Mouse (Mus musculus) left cerebral cortex, adult 18-20 months (tissue): ENCODE data around the gene Trhr2. TPM values are rescaled to one million over a fixed set of nuclear protein-coding genes. Genes with fewer than 3 reads are reported as not detected.
"Not testable (repeated sequence)": the region's sequence is repeated elsewhere in the genome, so short reads cannot be mapped to it uniquely, and the experiment has no call there.

Experiments
- DNase-seq, 2 experiments: peaks; one replicate each; pipeline ENCODE4 v3.0.0; 2021 to 2022; ENCODE audit warnings: low spot score in 2 of 2, mixed read lengths in 1 of 2
- total RNA-seq, 2 experiments: library from RNA; stranded (reverse); gene quantifications; 2 replicates each; pipeline ENCODE4 v1.2.3; 2021

The Trhr2 gene
- total RNA-seq, 2 experiments from 2014 or later = 8.0 to 8.5 TPM

- peak; percentile 77 to 83 for DNase-seq
Observed at GRCm38 (mm10) chr8:122332753-122333506, 27.6 kb downstream of the Trhr2 start.

GRCm38 (mm10) chr8:122331134-122331523 lies 29.4 kb downstream of the Trhr2 start:
- DNase-seq = no peak

DNA sequence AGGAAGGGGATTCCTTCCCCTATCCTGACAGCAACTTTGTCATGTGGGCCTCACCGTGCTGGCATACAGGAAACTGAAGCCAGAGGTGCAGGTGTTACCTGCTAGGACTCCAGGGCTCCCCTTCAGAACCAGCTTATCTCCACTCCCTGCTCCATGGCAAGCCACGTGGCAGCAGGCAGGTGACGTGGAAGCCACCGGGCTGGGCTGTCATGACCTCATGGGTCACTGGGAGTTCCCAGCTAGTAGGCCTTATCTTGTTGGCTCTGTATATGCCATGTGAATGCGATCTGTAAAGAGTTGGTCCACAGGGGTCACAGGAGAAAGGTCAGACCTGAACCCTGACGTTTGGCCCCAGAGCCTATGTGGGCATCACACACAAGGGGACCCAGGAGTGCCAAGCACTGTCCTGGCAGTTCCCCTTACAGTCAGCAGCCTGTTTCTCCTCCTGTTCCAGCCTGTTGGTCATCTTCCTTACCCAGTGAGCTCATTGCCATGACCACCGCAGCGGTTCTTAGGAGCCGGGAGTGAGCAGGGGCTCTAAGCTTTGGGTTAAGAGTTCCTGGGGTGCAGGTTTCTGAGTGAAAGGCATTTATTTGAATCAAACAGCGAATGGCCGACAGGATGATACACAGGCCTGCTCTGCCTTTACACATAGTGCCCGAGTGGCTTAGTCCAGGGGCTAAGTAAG lies 30.0 kb downstream of the Trhr2 start:
- DNase-seq = no peak

GRCm38 (mm10) chr8:122329553-122330239 lies 30.9 kb downstream of the Trhr2 start:
- no peak for DNase-seq

GRCm38 (mm10) chr8:122329072-122329471 lies 31.5 kb downstream of the Trhr2 start:
- DNase-seq = no peak

- DNase-seq = no peak
Observed at GRCm38 (mm10) chr8:122326114-122326542, 34.4 kb downstream of the Trhr2 start.

- no peak for DNase-seq
Observed at GRCm38 (mm10) chr8:122325196-122325595, 35.4 kb downstream of the Trhr2 start.

DNA sequence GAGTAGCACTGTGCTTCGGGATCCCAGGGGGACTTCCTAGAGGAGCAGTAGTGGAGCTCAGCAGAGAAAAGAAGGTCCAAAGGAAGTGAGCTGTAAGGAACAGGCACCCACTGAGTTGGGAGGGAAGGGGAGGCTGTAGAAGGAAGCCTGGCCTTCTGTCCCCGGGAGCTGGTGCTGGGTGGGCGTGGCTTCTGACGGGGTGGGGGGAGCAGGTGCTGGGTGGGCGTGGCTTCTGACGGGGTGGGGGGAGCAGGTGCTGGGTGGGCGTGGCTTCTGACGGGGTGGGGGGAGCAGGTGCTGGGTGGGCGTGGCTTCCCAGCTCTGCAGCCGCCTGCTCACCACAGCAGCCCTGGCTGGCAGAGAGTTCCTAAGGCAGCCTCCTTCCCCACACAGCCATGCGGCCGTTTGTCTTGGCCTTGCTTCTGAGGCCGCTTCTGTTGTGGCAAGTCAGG lies 36.6 kb downstream of the Trhr2 start:
- not testable (repeated sequence) for DNase-seq

DNA sequence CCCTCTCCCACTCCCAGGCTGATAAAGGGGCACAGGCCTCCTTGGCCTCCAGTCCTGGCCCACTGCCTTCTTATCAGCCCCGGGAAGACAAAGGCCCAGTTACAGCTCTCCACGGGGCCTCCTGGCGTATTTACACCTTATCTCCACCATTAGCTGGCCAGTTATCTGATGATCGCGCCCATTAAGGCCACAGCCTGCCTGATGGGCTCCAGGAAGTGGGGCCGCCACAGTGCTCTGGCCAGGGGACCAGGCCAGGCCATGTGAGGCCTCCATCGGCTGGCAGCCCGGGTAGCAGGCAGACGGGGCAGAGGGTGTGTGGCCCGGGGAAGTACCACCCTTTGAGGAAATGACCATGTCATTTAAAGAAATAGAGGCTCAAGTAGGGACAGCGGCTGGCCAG lies 37.8 kb downstream of the Trhr2 start:
- no peak for DNase-seq

DNA sequence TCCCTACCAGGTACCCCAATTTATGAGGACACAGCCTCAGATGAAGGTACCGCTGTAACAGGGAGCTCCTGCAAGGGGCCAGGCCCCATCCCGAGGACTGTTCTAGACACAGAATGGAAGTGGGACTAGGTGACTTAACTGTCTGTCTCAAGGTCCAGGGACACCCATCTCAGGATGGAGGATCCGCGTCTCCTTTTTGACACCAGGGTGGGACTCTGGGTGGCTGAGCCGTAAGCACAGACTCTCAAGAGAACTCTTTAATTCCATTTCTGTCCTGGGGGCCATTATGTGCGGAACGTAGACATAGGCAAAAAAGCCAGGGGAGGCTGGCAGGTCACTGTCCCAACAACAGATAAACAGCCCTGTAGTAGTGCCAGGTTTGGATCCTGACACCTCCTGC lies 38.4 kb downstream of the Trhr2 start:
- DNase-seq = no peak

GRCm38 (mm10) chr8:122321455-122321921 lies 39.1 kb downstream of the Trhr2 start:
- no peak for DNase-seq

DNA sequence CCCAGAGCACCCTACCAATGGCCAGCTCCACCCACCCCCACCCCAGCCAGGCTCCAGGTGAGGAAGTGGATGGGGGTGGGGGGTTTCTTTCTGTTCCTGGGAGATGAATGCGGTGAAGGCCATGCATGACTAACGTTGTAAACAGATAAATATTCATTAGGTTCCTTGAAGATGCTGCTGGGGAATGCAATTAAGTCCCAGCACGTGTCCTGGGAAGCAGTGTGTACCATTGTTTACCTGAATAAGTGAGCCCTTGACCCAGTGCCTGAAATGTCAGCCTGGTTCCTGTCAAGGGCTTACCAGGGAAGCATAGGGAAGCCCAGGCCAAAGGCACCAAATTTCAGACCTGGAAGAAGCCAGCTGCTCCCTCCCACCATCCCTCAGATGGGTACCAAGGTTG lies 40.0 kb downstream of the Trhr2 start:
- no peak for DNase-seq

- DNase-seq = no peak
Observed at GRCm38 (mm10) chr8:122319708-122320075, 40.9 kb downstream of the Trhr2 start.

DNA sequence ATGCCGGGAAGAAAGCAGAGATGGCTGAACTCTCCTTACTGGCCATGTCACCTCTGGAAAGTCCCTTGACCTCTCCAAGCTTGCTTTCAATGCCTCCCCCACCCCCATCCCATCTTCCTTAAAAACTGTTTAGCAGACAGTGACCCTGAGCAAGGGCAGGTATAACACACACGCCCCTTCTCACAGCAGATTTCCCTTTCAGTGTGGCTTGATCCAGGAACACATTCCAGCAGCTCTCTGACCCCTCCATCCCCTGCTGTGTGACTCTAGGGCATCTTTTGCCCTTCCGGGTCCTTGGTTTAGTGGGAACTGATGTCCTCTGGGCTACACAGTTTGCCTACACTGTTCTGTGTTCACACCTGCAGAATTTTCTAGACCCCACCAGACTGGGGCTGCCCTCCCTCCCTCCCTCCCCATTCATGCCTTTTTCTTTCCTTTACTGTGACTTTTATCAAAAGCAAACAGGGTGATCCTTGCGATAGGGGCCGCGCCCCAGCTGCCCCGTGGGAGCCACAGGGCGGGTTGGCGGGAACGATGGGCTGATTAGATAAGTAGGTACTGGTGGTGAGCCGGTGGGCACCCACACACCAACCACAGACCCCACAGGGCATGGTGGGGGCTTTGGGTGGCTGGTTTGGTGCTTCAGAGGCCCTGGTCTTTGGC lies 41.4 kb downstream of the Trhr2 start:
- DNase-seq = no peak

DNA sequence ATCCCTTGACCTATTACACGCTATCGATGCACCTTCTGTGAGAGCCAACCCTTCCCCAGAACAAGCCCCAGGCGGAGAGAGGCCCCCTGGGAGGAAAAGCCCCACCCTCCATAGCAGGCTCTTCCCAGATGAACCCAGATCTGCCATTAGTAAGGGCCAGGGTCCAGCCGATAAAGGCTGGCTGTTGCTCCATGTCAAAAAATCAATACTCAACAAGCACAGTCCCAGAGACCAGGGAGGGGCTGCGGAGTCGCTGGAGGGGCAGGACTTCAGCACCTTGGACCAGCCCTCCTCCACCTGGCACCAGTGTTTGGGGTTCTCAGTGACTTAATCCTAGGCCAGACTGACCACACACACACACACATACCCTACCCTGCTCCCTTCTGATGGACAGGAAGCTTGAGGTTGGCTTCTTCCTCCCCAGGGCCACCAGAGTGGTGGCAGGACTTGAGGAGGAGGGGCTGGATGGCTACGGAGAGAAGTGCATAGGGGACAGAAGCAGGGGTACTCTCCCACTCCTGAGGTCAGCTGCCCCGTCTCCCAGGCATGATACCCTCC lies 42.5 kb downstream of the Trhr2 start:
- no peak for DNase-seq

GRCm38 (mm10) chr8:122316402-122316801 lies 44.1 kb downstream of the Trhr2 start:
- DNase-seq = no peak

DNA sequence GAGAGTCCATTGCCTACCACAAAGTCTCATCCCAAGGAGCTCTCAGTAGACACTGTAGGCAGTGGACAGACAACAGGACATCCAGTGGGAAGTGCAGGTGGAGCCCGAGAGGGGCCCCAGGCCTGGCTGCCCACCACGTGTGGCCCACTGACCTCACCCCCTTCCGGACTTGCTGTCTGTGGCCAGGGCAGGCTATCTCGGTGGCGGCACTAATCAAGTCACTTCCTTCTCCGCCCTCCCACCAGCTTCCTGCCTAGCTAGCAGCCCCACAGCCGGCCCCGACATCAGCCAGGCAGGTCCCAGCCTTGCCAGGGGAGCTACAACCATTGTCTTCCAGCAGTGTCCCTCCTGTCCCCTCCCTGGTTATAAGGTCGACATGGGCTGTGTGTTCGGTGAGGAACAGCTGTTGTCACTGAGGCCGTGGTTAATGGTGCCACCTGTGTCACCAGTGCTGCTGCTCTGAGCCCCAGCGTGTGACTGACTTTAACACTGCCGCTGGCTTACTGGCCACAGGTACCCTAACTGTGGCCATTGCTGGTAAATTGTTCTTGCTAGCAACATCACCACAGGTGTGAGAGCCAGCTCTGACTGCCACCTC lies 45.5 kb downstream of the Trhr2 start:
- no peak for DNase-seq

GRCm38 (mm10) chr8:122313310-122313709 lies 47.2 kb downstream of the Trhr2 start:
- no peak for DNase-seq

DNA sequence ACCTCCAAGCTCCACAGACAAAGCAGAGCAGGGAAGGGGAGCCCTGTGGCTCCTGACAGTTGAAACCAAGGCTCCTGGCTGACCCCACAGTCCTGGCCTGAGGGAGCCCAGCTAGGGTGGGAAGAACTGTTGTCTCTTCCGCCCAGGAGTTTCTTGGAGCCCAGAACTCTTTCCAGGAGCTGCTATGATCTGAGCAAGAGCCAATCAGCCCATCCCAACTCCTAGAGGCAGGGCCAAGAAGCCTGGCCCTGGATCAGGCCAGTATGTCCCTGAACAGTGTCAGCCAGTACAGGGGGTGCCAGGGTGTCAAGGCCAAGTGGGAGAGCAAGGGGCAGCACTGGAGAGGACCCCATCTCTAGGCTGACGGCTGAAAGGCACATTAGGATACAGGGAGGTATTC lies 48.0 kb downstream of the Trhr2 start:
- no peak for DNase-seq

GRCm38 (mm10) chr8:122311115-122311514 lies 49.4 kb downstream of the Trhr2 start:
- DNase-seq = no peak

- no peak for DNase-seq
Observed at GRCm38 (mm10) chr8:122309272-122309671, 51.3 kb downstream of the Trhr2 start.
